Mouse (Mus musculus) small intestine, adult 2 months (tissue): Measurements from ENCODE around the gene Negr1.

Experiments used
- CTCF ChIP-seq: fragments of 200-500 bp; IDR thresholded peaks from 2 replicates; pipeline ENCODE4 v1.5.1; 2012; ENCODE audit warnings: low read depth, mild to moderate bottlenecking, control low read depth, inconsistent platforms, low read length, moderate library complexity, mixed read lengths; ENCODE audit not compliant: insufficient replicate concordance, insufficient read length; ENCODE audit errors: extremely low read depth
- POLR2A ChIP-seq: fragments of 200-500 bp; IDR thresholded peaks from 2 replicates; pipeline ENCODE4 v1.6.1; 2012; ENCODE audit warnings: low read depth, mild to moderate bottlenecking, control low read depth, inconsistent platforms, low read length, moderate library complexity

GRCm38 (mm10) chr3:157232723-157233122 lies 671.1 kb downstream of the Negr1 start:
- TF ChIP-seq POLR2A = no peak
- TF ChIP-seq CTCF = no peak
